Mouse (Mus musculus): ENCODE results near the gene Ror2. TPM values are rescaled to one million over a fixed set of nuclear protein-coding genes. Genes with fewer than 3 reads are reported as not detected.

Ror2 gene
- polyA plus RNA-seq, 1 experiment from 2014 or later = not detected

DNA sequence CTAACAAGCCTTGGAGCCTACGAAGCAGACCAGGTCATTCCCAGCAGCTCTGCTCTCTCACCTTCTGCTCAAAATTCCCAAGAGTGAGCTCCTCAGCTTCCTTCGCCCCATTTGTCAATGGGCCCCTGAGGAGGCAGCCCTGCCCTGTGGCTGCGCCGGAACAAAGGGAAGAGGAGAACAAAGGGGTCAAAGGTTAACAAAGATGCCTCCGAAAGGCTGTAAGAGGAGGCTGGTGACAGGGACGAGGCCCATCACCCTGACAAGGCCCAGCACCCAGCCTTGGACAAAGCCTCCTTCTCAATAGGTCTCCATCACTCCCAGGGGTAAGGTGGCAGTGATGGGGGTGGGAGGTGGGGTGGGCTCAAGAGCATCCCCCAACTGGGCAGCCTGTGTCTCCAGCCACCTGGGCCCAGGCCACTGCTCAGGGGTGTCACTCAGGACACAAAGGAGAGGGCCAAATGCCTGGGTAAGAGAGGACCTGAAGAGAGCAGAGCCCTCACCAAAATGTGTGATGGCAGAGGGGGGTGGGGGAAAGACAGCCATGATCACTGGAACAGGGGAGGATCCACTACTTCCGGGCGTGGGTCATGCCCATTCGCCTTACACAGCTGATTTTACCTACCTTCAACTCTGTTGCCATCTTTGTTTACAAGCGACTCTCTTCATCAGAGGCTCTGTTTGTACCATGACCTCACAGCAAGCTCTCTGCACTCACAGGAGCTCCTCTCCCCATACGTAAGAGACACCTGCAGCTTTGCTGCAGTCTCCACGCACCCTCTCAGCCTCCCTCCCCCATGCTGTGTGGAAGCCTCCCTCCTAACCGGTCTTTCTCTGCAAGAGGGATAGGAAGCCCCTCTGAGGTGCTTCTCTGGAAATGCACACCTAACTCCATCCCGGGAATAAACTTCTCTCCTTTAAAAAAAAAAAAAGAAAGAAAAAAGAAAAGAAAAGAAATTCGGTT is 51.8 kb downstream of the Ror2 start:
- ChIA-PET POLR2A (no interaction called here), CTCF (no interaction called here)
- in situ Hi-C loops (cut with MboI; ENCODE audit: low pct_unique_long_range_greater_than_20kb) = no loop called here
- peaks cover 39% of the 10 kb centered on the region for H3K27me3 ChIP-seq
- no peak for TF ChIP-seq CTCF (IDR thresholded peaks at IDR 0.05)
- ATAC-seq = no peak
- DNase-seq (ENCODE audit: low read depth, low spot score) = no peak

DNA sequence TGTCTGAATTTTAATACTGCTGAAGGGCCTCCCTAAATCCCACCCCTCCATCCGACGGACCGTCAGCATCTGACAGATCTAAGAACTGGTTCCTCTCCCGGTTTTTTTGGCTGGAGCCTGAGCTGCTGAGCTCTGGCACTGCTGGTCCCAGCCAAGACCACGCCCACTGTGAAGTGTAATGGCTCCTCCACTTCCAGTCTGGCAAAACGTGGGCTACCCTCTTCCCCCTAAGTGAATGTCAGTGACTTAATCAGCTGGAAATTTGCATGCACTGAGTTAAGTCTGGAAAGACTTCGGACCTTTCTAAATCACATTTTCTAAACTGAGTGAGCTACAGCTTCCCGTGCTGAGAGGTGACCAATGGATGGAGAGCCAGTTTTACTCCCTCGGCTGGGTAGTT is 52.5 kb downstream of the Ror2 start:
- ChIA-PET POLR2A (no interaction called here), CTCF (no interaction called here)
- DNase-seq (ENCODE audit: low read depth, low spot score) = no peak
- peaks cover 38% of the 10 kb centered on the region for H3K27me3 ChIP-seq
- ATAC-seq = no peak
- in situ Hi-C loops (cut with MboI; ENCODE audit: low pct_unique_long_range_greater_than_20kb) = no loop called here
- no peak for TF ChIP-seq CTCF (IDR thresholded peaks at IDR 0.05)

DNA sequence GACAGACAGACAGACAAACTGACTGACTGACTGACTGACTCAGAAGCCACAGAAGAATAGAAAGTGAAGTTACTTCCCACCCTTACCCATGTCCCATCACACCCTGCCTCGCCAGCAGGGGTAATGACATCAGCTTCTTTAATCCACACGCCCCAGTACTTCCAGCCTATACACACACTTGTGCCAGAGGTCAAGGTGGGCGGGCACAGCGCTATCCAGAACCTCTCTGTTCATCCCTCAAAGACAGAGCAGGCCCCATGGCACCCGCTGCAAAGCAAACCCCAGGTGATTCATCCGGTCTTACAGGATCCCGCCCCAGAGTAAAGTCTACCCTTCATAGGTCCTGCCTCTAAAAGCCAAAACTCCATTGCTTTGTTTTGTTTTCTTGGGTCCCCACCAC is 53.5 kb downstream of the Ror2 start:
- DNase-seq (ENCODE audit: low read depth, low spot score) (no peak), ATAC-seq (no peak)
- ChIA-PET CTCF (no interaction called here), POLR2A (no interaction called here)
- H3K27me3 ChIP-seq = peaks cover 28% of the 10 kb centered on the region
- in situ Hi-C loops (cut with MboI; ENCODE audit: low pct_unique_long_range_greater_than_20kb) = no loop called here
- no peak for TF ChIP-seq CTCF (IDR thresholded peaks at IDR 0.05)

DNA sequence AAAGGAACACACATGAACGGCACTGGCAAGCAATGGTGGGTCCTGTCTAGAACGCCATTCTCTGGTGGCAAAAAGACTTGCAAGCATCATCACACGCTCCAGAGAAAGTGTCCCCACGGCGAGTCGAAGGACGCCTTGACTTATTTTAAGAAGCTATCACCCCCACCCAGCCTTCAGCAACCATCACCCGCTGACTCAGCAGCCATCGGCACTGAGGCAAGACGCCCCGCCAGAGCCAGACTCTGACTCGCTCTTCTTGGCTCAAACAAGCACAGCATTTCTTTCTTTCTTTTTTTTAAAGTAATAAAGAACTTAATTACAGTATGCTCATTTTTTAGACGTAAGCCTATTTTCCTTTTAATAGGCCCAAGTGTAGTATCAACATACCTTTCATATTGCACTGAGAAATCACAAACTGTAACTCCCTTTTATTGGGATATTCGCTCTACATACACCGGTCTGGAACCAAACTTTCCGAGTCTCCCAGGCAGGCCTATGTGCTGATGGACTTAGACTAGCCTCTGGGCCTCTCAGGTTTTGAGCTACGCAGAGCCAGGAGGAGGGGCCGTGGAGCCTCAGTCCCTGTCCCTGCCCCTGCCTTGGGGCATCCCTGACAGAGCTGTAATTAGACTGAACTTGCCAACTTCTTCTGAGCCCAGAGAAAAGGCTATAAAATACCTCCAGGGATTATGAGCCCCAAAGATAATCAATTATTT is 55.3 kb downstream of the Ror2 start:
- DNase-seq (ENCODE audit: low read depth, low spot score) (no peak), ATAC-seq (no peak)
- CTCF ChIA-PET = no interaction called here
- POLR2A ChIA-PET = no interaction called here
- in situ Hi-C loops (cut with MboI; ENCODE audit: low pct_unique_long_range_greater_than_20kb) = no loop called here
- peaks cover 16% of the 10 kb centered on the region for H3K27me3 ChIP-seq
- no peak for TF ChIP-seq CTCF (IDR thresholded peaks at IDR 0.05)

DNA sequence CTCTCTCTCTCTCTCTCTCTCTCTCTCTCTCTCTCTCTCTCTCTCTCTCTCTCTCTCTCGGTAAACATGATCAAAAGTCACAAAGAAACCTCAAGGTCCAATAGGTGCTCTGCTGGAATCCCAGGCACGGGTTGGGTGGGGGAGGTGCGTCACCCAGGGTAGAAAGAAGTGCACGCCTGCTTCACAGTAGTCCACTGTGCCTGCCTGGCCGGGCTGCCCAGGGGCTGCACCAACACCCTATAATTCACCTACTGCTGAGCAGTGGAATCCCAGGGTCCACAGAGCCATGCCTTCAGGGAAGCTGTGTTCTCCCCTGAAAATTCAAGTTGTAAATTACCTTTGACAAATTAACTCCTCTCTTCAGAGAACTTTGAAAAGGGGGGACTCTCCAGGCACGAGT is 58.9 kb downstream of the Ror2 start:
- in situ Hi-C loops (cut with MboI; ENCODE audit: low pct_unique_long_range_greater_than_20kb) = no loop called here
- ATAC-seq (no peak), DNase-seq (ENCODE audit: low read depth, low spot score) (no peak)
- no peak for TF ChIP-seq CTCF (IDR thresholded peaks at IDR 0.05)
- peaks cover 11% of the 10 kb centered on the region for H3K27me3 ChIP-seq
- ChIA-PET POLR2A (no interaction called here), CTCF (no interaction called here)

DNA sequence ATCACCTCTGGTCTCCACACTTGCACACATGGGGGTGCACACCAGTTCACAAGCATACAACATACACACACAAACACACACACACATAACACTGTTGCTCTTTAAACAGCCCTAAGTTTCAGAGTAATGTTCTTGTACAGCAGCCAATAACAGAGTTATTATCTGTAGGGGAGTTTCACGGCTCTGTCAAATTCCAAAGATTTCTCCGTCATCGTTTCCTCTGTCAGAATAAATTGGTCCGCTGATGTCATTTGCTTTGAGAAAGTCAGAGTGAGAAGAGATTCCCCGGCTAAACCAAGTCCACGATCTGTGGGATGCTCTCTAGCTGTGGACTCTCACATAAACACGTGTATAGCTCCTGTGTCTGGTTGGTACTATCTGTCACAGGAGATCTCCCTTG is 59.5 kb downstream of the Ror2 start:
- H3K27me3 ChIP-seq = peaks cover 11% of the 10 kb centered on the region
- DNase-seq (ENCODE audit: low read depth, low spot score) (no peak), ATAC-seq (no peak)
- in situ Hi-C loops (cut with MboI; ENCODE audit: low pct_unique_long_range_greater_than_20kb) = no loop called here
- ChIA-PET POLR2A (no interaction called here), CTCF (no interaction called here)
- TF ChIP-seq CTCF (IDR thresholded peaks at IDR 0.05) = no peak

DNA sequence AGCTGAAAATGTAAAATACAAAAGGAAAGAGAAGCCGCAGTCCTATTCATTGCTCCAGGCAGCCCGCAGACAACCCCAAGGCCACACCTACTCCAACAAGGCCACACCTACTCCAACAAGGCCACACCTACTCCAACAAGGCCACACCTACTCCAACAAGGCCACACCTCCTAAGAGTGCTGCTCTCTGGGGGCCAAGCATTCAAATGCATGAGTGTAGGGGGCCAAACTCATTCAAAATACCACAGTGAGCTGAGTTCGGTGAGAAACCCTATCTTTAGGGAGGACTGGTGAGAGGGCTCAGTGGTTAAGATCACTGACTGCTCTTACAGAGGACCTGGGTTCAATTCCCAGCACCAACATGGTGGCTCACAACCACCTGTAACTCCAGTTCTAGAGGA is 60.0 kb downstream of the Ror2 start:
- DNase-seq (ENCODE audit: low read depth, low spot score) (no peak), ATAC-seq (no peak)
- in situ Hi-C loops (cut with MboI; ENCODE audit: low pct_unique_long_range_greater_than_20kb) = no loop called here
- no peak for TF ChIP-seq CTCF (IDR thresholded peaks at IDR 0.05)
- H3K27me3 ChIP-seq = peaks cover 9% of the 10 kb centered on the region
- ChIA-PET CTCF (no interaction called here), POLR2A (no interaction called here)

DNA sequence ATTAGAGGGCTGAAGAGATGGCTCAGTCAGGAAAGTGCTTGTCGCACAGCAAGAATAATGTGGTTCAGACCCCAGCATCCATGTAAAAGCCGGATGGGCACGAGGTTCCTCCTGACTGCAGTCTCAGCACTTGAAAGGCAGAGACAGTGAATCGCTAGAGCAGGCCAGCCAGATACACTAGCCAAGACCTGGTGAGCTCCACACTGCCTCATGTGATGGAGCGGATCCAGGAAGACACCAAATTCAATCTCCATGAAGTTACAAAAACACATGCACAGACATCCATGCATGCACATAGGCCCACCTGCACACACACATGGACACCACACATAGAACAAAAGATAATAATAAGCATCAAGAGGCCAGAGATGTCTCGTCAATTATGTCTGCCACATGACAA is 64.7 kb downstream of the Ror2 start:
- TF ChIP-seq CTCF (IDR thresholded peaks at IDR 0.05) = no peak
- no peak for DNase-seq (ENCODE audit: low read depth, low spot score)
- CTCF ChIA-PET = no interaction called here
- in situ Hi-C loops (cut with MboI; ENCODE audit: low pct_unique_long_range_greater_than_20kb) = no loop called here
- POLR2A ChIA-PET = no interaction called here
- H3K27me3 ChIP-seq = peaks cover 18% of the 10 kb centered on the region
- no peak for ATAC-seq

DNA sequence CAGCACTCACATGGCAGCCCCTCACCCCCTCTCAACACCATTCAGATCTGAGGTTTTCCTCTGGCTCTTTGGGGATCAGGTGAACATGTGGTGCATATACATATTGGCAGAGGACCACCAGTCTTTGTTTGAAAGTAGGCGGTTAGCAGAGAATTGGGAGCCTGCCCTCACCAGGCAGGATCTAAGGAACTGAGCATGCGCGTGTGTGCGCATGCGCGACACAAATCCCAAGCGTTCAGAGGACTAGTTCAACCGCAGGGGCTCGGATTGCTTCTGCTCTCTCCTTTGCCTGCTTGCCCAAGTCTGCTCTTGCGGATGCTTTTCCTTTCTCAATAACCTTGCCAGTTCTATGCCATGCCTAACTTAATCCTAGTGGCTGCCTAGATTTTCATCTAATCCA is 66.0 kb downstream of the Ror2 start:
- TF ChIP-seq CTCF (IDR thresholded peaks at IDR 0.05) = no peak
- in situ Hi-C loops (cut with MboI; ENCODE audit: low pct_unique_long_range_greater_than_20kb) = no loop called here
- CTCF ChIA-PET = no interaction called here
- POLR2A ChIA-PET = no interaction called here
- peaks cover 18% of the 10 kb centered on the region for H3K27me3 ChIP-seq
- no peak for ATAC-seq
- no peak for DNase-seq (ENCODE audit: low read depth, low spot score)

DNA sequence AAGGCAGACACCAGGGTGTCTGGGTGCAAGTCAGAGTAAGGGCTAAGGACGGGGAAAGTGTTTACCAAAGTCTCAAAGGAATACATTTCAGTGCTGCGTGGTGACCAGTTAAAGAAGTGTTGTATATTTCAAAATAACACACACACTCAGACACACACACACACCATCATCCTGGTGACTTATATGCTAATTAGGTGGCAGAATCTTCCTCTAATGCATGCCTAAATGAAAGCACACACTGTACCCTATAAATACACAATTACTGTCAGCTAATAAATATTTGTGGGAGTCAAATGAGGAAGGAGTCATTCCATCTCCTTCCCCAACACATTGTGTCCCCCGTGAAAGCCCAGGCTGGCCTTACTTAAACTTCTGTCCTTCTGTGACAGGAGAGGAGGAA is 66.5 kb downstream of the Ror2 start:
- ChIA-PET CTCF (no interaction called here), POLR2A (interaction anchor here (0.6 kb wide), 1 partner anchor 93 kb away, joined by 5 read pairs; no protein-coding TSS in a partner anchor)
- DNase-seq (ENCODE audit: low read depth, low spot score) (no peak), ATAC-seq (no peak)
- peaks cover 18% of the 10 kb centered on the region for H3K27me3 ChIP-seq
- in situ Hi-C loops (cut with MboI; ENCODE audit: low pct_unique_long_range_greater_than_20kb) = no loop called here
- no peak for TF ChIP-seq CTCF (IDR thresholded peaks at IDR 0.05)

DNA sequence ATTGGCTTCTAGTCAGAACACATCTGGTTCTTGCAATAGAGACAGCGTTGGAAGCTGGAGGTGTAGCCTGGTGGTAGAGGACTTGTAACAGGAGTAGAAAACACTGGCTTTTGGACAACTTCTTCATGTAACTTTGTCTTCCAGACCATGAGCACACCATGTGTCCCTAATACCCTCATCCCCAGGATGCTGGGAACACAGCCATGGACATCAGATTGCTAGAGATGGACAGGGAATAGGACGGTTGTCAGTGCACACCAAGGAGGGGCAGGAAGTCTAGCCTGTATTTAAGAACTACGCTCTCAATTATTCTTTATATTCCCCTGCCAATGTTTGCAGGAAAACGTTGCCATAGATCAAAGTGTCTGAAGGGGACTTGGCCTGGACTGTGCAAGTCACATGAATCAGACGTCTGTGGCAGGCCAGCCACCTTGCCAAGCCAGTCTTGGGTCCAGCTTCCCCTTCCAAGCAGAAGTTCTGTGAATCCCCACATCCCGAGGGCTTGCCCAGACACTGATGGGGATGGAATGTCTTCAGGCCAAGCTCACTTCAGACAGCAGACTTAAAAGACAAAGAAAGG is 68.4 kb downstream of the Ror2 start:
- CTCF ChIA-PET = interaction anchor here (0.6 kb wide), 1 partner anchor 34 kb away, joined by 3 read pairs; no protein-coding TSS in a partner anchor

More for the DNA sequence above, 68.4 kb downstream of the Ror2 start:
- DNase-seq (ENCODE audit: low read depth, low spot score) = no peak
- in situ Hi-C loops (cut with MboI; ENCODE audit: low pct_unique_long_range_greater_than_20kb) = no loop called here
- H3K27me3 ChIP-seq = peaks cover 18% of the 10 kb centered on the region
- no peak for ATAC-seq
- POLR2A ChIA-PET = interaction anchor here (0.6 kb wide), 1 partner anchor 50 kb away, joined by 4 read pairs; no protein-coding TSS in a partner anchor
- TF ChIP-seq CTCF (IDR thresholded peaks at IDR 0.05) = no peak

Data from Patski (cell line).